Mouse (Mus musculus) embryo, embryonic 10 days (tissue): Measurements from ENCODE around the gene Ubxn2a.
"Not testable (repeated sequence)": the region's sequence is repeated elsewhere in the genome, so short reads cannot be mapped to it uniquely, and the experiment has no call there.

Experiments used
- DNase-seq: peaks from one replicate; pipeline ENCODE4 v3.0.0-alpha.2; 2015; ENCODE audit warnings: low spot score

Ubxn2a gene

GRCm38 (mm10) chr12:4906951-4907906 is at the start of gene Ubxn2a:
Ubxn2a (minus strand) TSS chr12:4907705.
- peak; percentile 86 for DNase-seq

- no peak for DNase-seq
Observed at GRCm38 (mm10) chr12:4953156-4953555, 45.7 kb upstream of the Ubxn2a start.

GRCm38 (mm10) chr12:4952272-4952671 is 44.8 kb upstream of the Ubxn2a start:
- DNase-seq: no peak

- DNase-seq: no peak
Observed at GRCm38 (mm10) chr12:4930820-4931548, 23.5 kb upstream of the Ubxn2a start.

GRCm38 (mm10) chr12:4928197-4928596 is 20.7 kb upstream of the Ubxn2a start:
- no peak for DNase-seq

- peak; percentile 63 for DNase-seq
Observed at GRCm38 (mm10) chr12:4917805-4918591, 10.5 kb upstream of the Ubxn2a start.

GRCm38 (mm10) chr12:4916994-4917804 is 9.7 kb upstream of the Ubxn2a start, which contains the start of gene Atad2b:
Atad2b (plus strand) TSS chr12:4917353.
- peak; percentile 97 for DNase-seq

GRCm38 (mm10) chr12:4914944-4915343 is 7.4 kb upstream of the Ubxn2a start:
- no peak for DNase-seq

GRCm38 (mm10) chr12:4914441-4914840 is 6.9 kb upstream of the Ubxn2a start:
- DNase-seq: no peak

- DNase-seq: no peak
Observed at GRCm38 (mm10) chr12:4911716-4912115, 4.2 kb upstream of the Ubxn2a start.

GRCm38 (mm10) chr12:4910496-4910895 is 3.0 kb upstream of the Ubxn2a start:
- DNase-seq: not testable (repeated sequence)

GRCm38 (mm10) chr12:4908391-4908790 is 886 bp upstream of the Ubxn2a start:
- no peak for DNase-seq

- no peak for DNase-seq
Observed at GRCm38 (mm10) chr12:4906476-4906875, 1.0 kb downstream of the Ubxn2a start.

GRCm38 (mm10) chr12:4905946-4906345 is 1.6 kb downstream of the Ubxn2a start:
- DNase-seq: no peak

GRCm38 (mm10) chr12:4898024-4898423 is 9.5 kb downstream of the Ubxn2a start:
- DNase-seq: no peak

- no peak for DNase-seq
Observed at GRCm38 (mm10) chr12:4889891-4890290, 17.6 kb downstream of the Ubxn2a start.

- no peak for DNase-seq
Observed at GRCm38 (mm10) chr12:4889251-4889650, 18.3 kb downstream of the Ubxn2a start.

GRCm38 (mm10) chr12:4888739-4889138 is 18.8 kb downstream of the Ubxn2a start:
- no peak for DNase-seq

GRCm38 (mm10) chr12:4886581-4886980 is 20.9 kb downstream of the Ubxn2a start:
- not testable (repeated sequence) for DNase-seq

GRCm38 (mm10) chr12:4885062-4885461 is 22.4 kb downstream of the Ubxn2a start:
- DNase-seq: no peak

GRCm38 (mm10) chr12:4882086-4882485 is 25.4 kb downstream of the Ubxn2a start:
- no peak for DNase-seq
